Mouse (Mus musculus): Measurements from ENCODE around the gene Ssr2. TPM values are rescaled to one million over a fixed set of nuclear protein-coding genes. Genes with fewer than 3 reads are reported as not detected.

The Ssr2 gene
- polyA plus RNA-seq, 1 experiment from 2014 or later = 152 TPM

DNA sequence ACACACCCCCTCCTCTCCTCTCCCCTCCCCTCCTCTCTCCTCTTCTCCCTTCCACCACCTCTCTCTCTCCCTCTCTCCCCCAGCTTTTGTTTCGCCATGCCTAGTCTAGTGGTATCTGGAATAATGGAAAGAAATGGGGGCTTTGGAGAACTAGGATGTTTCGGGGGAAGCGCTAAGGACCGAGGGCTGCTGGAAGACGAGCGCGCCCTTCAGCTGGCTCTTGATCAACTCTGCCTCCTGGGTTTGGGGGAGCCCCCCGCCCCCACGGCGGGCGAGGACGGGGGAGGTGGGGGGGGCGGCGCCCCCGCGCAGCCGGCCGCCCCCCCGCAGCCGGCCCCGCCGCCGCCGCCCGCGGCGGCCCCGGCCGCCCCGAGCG, 43.4 kb upstream of the Ssr2 start, which contains the start of gene Mex3a:
Gene Mex3a (plus strand): TSS at position 97 of the 376 bp plus-strand sequence.
- H3K27me3 ChIP-seq (ENCODE audit: control insufficient read depth, insufficient read depth, low read length) = no peaks in the 10 kb centered on the region
- peaks cover 34% of the 10 kb centered on the region for H3K4me1 ChIP-seq (replicated peaks; ENCODE audit: control insufficient read depth, insufficient read depth, low read length)
- peak within 1 kb of the TSS; percentile 99 for H3K9ac ChIP-seq (ENCODE audit: low read depth, low read length)
- 0% methylated on average over 15 of the region's 31 CpGs for WGBS
- H3K4me2 ChIP-seq (replicated peaks; ENCODE audit: low read depth, low read length) = peak within 1 kb of the TSS; percentile 93
- no peak for ATAC-seq (ENCODE audit: low FRiP score)
- H3K4me3 ChIP-seq (ENCODE audit: low read depth, low read length) = peak within 1 kb of the TSS; percentile 94
- peaks cover 6% of the 10 kb centered on the region; the same call in 1 of the 2 replicates for H3K36me3 ChIP-seq (ENCODE audit: control insufficient read depth, insufficient read depth, low read length)
- DNase-seq (ENCODE audit: low spot score) = no peak
- no peaks in the 10 kb centered on the region for H3K9me3 ChIP-seq (ENCODE audit: control insufficient read depth, low read length)
- H3K27ac ChIP-seq (ENCODE audit: low read depth, low read length) = peak within 1 kb of the TSS; percentile 97

GRCm38 (mm10) chr3:88532689-88533511, 42.8 kb upstream of the Ssr2 start:
- under 1% methylated on average over 37 of the region's 40 CpGs for WGBS
- Histone ChIP-seq H3K9me3 (ENCODE audit: control insufficient read depth, low read length) (no peaks in the 10 kb centered on the region), H3K4me2 (replicated peaks; ENCODE audit: low read depth, low read length) (peak overlapping the region; percentile 93), H3K36me3 (ENCODE audit: control insufficient read depth, insufficient read depth, low read length) (peaks cover 9% of the 10 kb centered on the region; the same call in 1 of the 2 replicates), H3K9ac (ENCODE audit: low read depth, low read length) (peak overlapping the region; percentile 99), H3K4me3 (ENCODE audit: low read depth, low read length) (peak overlapping the region; percentile 94), H3K4me1 (replicated peaks; ENCODE audit: control insufficient read depth, insufficient read depth, low read length) (peaks cover 32% of the 10 kb centered on the region), H3K27ac (ENCODE audit: low read depth, low read length) (peak overlapping the region; percentile 97), H3K27me3 (ENCODE audit: control insufficient read depth, insufficient read depth, low read length) (no peaks in the 10 kb centered on the region)
- DNase-seq (ENCODE audit: low spot score) (peak; percentile 83), ATAC-seq (ENCODE audit: low FRiP score) (peak; percentile 43)

GRCm38 (mm10) chr3:88533706-88534105, 42.0 kb upstream of the Ssr2 start:
- Histone ChIP-seq H3K27ac (ENCODE audit: low read depth, low read length) (peak overlapping the region; percentile 97), H3K9ac (ENCODE audit: low read depth, low read length) (peak overlapping the region; percentile 99), H3K27me3 (ENCODE audit: control insufficient read depth, insufficient read depth, low read length) (no peaks in the 10 kb centered on the region), H3K4me2 (replicated peaks; ENCODE audit: low read depth, low read length) (peak overlapping the region; percentile 93), H3K4me3 (ENCODE audit: low read depth, low read length) (peak overlapping the region; percentile 94), H3K9me3 (ENCODE audit: control insufficient read depth, low read length) (no peaks in the 10 kb centered on the region), H3K36me3 (ENCODE audit: control insufficient read depth, insufficient read depth, low read length) (peaks cover 15% of the 10 kb centered on the region), H3K4me1 (replicated peaks; ENCODE audit: control insufficient read depth, insufficient read depth, low read length) (peaks cover 36% of the 10 kb centered on the region)
- DNase-seq (ENCODE audit: low spot score) (no peak), ATAC-seq (ENCODE audit: low FRiP score) (no peak)
- WGBS = 0% methylated on average over 5 of the region's 5 CpGs

GRCm38 (mm10) chr3:88535005-88535404, 40.7 kb upstream of the Ssr2 start:
- peak; percentile 33 for DNase-seq (ENCODE audit: low spot score)
- no peaks in the 10 kb centered on the region for H3K27me3 ChIP-seq (ENCODE audit: control insufficient read depth, insufficient read depth, low read length)
- 0 out of 2 replicates have a peak overlapping the region, but pooled peaks have one; percentile 24 for H3K27ac ChIP-seq (ENCODE audit: low read depth, low read length)
- peaks cover 38% of the 10 kb centered on the region for H3K4me1 ChIP-seq (replicated peaks; ENCODE audit: control insufficient read depth, insufficient read depth, low read length)
- no peak for ATAC-seq (ENCODE audit: low FRiP score)
- H3K9ac ChIP-seq (ENCODE audit: low read depth, low read length) = peak overlapping the region; percentile 99
- peak overlapping the region; percentile 94 for H3K4me3 ChIP-seq (ENCODE audit: low read depth, low read length)
- peak overlapping the region; percentile 93 for H3K4me2 ChIP-seq (replicated peaks; ENCODE audit: low read depth, low read length)
- H3K9me3 ChIP-seq (ENCODE audit: control insufficient read depth, low read length) = no peaks in the 10 kb centered on the region
- 7% methylated on average over 3 of the region's 3 CpGs for WGBS
- H3K36me3 ChIP-seq (ENCODE audit: control insufficient read depth, insufficient read depth, low read length) = peaks cover 15% of the 10 kb centered on the region

- Histone ChIP-seq H3K27me3 (ENCODE audit: control insufficient read depth, insufficient read depth, low read length) (no peaks in the 10 kb centered on the region), H3K9me3 (ENCODE audit: control insufficient read depth, low read length) (no peaks in the 10 kb centered on the region), H3K4me3 (ENCODE audit: low read depth, low read length) (peak overlapping the region; percentile 94), H3K27ac (ENCODE audit: low read depth, low read length) (0 out of 2 replicates have a peak overlapping the region, but pooled peaks have one; percentile 24), H3K4me1 (replicated peaks; ENCODE audit: control insufficient read depth, insufficient read depth, low read length) (peaks cover 38% of the 10 kb centered on the region), H3K36me3 (ENCODE audit: control insufficient read depth, insufficient read depth, low read length) (peaks cover 15% of the 10 kb centered on the region), H3K9ac (ENCODE audit: low read depth, low read length) (peak overlapping the region; percentile 99), H3K4me2 (replicated peaks; ENCODE audit: low read depth, low read length) (peak overlapping the region; percentile 93)
- 40% methylated on average over 4 of the region's 4 CpGs for WGBS
- peak; percentile 23 for DNase-seq (ENCODE audit: low spot score)
- no peak for ATAC-seq (ENCODE audit: low FRiP score)
These were observed 40.1 kb upstream of the Ssr2 start for GRCm38 (mm10) chr3:88535527-88535926.

- Histone ChIP-seq H3K4me2 (replicated peaks; ENCODE audit: low read depth, low read length) (peak overlapping the region; percentile 93), H3K4me1 (replicated peaks; ENCODE audit: control insufficient read depth, insufficient read depth, low read length) (peaks cover 38% of the 10 kb centered on the region), H3K36me3 (ENCODE audit: control insufficient read depth, insufficient read depth, low read length) (peaks cover 15% of the 10 kb centered on the region), H3K27ac (ENCODE audit: low read depth, low read length) (peak overlapping the region; percentile 52; the same call in 1 of the 2 replicates), H3K9ac (ENCODE audit: low read depth, low read length) (peak overlapping the region; percentile 51), H3K4me3 (ENCODE audit: low read depth, low read length) (peak overlapping the region; percentile 94), H3K27me3 (ENCODE audit: control insufficient read depth, insufficient read depth, low read length) (no peaks in the 10 kb centered on the region), H3K9me3 (ENCODE audit: control insufficient read depth, low read length) (no peaks in the 10 kb centered on the region)
- ATAC-seq (ENCODE audit: low FRiP score) (no peak), DNase-seq (ENCODE audit: low spot score) (peak; percentile 76)
- 7% methylated on average over 58 of the region's 64 CpGs for WGBS
These were observed 39.4 kb upstream of the Ssr2 start for GRCm38 (mm10) chr3:88536103-88536930.

- Histone ChIP-seq H3K9ac (ENCODE audit: low read depth, low read length) (no peak overlapping the region), H3K27ac (ENCODE audit: low read depth, low read length) (no peak overlapping the region), H3K4me2 (replicated peaks; ENCODE audit: low read depth, low read length) (peak overlapping the region; percentile 93), H3K36me3 (ENCODE audit: control insufficient read depth, insufficient read depth, low read length) (peaks cover 15% of the 10 kb centered on the region), H3K27me3 (ENCODE audit: control insufficient read depth, insufficient read depth, low read length) (no peaks in the 10 kb centered on the region), H3K4me1 (replicated peaks; ENCODE audit: control insufficient read depth, insufficient read depth, low read length) (peaks cover 38% of the 10 kb centered on the region), H3K9me3 (ENCODE audit: control insufficient read depth, low read length) (no peaks in the 10 kb centered on the region), H3K4me3 (ENCODE audit: low read depth, low read length) (no peak overlapping the region)
- ATAC-seq (ENCODE audit: low FRiP score) (no peak), DNase-seq (ENCODE audit: low spot score) (no peak)
- WGBS = 70% methylated on average over 6 of the region's 6 CpGs
These were observed 38.5 kb upstream of the Ssr2 start for GRCm38 (mm10) chr3:88537146-88537545.

GRCm38 (mm10) chr3:88538271-88539145, 37.2 kb upstream of the Ssr2 start:
- H3K4me2 ChIP-seq (replicated peaks; ENCODE audit: low read depth, low read length) = peak overlapping the region; percentile 24; the same call in 1 of the 2 replicates
- WGBS = 24% methylated on average over 9 of the region's 9 CpGs
- peaks cover 15% of the 10 kb centered on the region for H3K36me3 ChIP-seq (ENCODE audit: control insufficient read depth, insufficient read depth, low read length)
- ATAC-seq (ENCODE audit: low FRiP score) = 0 out of 2 replicates have a peak, but pooled peaks have one; percentile 7
- DNase-seq (ENCODE audit: low spot score) = peak; percentile 54
- H3K9me3 ChIP-seq (ENCODE audit: control insufficient read depth, low read length) = no peaks in the 10 kb centered on the region
- peak overlapping the region; percentile 31; the same call in 1 of the 2 replicates for H3K27ac ChIP-seq (ENCODE audit: low read depth, low read length)
- no peaks in the 10 kb centered on the region for H3K27me3 ChIP-seq (ENCODE audit: control insufficient read depth, insufficient read depth, low read length)
- H3K4me3 ChIP-seq (ENCODE audit: low read depth, low read length) = peak overlapping the region; percentile 15; the same call in 1 of the 2 replicates
- peaks cover 38% of the 10 kb centered on the region for H3K4me1 ChIP-seq (replicated peaks; ENCODE audit: control insufficient read depth, insufficient read depth, low read length)
- peak overlapping the region; percentile 37; the same call in 1 of the 2 replicates for H3K9ac ChIP-seq (ENCODE audit: low read depth, low read length)

All from hindbrain, embryonic 11.5 days (tissue).